Mouse (Mus musculus) spleen, adult 2 months (tissue): Measurements from ENCODE around the gene Gm17545. TPM values are rescaled to one million over a fixed set of nuclear protein-coding genes. Genes with fewer than 3 reads are reported as not detected.

Experiments used
- DNase-seq, 2 experiments: peaks; one replicate each; pipeline versions ENCODE4 v3.0.0 to v3.0.0-alpha.2; 2012 to 2021; ENCODE audit warnings: low spot score in 2 of 2, low read depth in 1 of 2
- H3K27ac ChIP-seq: fragments of 200-500 bp; 2 replicates; pipeline ENCODE4 v1.5.1; 2012; ENCODE audit warnings: low read length, inconsistent platforms; ENCODE audit not compliant: insufficient read depth
- H3K27me3 ChIP-seq: fragments of 200-500 bp; 2 replicates; pipeline ENCODE4 v1.6.1; 2012; ENCODE audit warnings: mild to moderate bottlenecking, moderate library complexity, low read length, inconsistent platforms; ENCODE audit not compliant: control insufficient read depth, insufficient read depth
- H3K36me3 ChIP-seq: fragments of 200-500 bp; 2 replicates; pipeline ENCODE4 v1.6.1; 2012; ENCODE audit warnings: mild to moderate bottlenecking, low read length, inconsistent platforms; ENCODE audit not compliant: control insufficient read depth, insufficient read depth
- H3K4me1 ChIP-seq: fragments of 200-500 bp; 2 replicates; pipeline ENCODE4 v1.6.1; 2011; ENCODE audit warnings: inconsistent platforms; ENCODE audit not compliant: control insufficient read depth, insufficient read depth, insufficient read length
- H3K4me3 ChIP-seq: fragments of 200-500 bp; 2 replicates; pipeline ENCODE4 v1.5.1; 2011; ENCODE audit warnings: mild to moderate bottlenecking, inconsistent platforms; ENCODE audit not compliant: insufficient read depth, insufficient read length; ENCODE audit errors: extremely low read depth
- CTCF ChIP-seq: fragments of 200-500 bp; IDR thresholded peaks from 2 replicates; pipeline ENCODE4 v1.5.1; 2011; ENCODE audit warnings: mild to moderate bottlenecking, inconsistent platforms; ENCODE audit not compliant: insufficient read depth, insufficient read length, insufficient replicate concordance; ENCODE audit errors: extremely low read depth
- POLR2A ChIP-seq: fragments of 200-500 bp; IDR thresholded peaks from 2 replicates; pipeline ENCODE4 v1.6.1; 2011; ENCODE audit warnings: low read depth, low read length, inconsistent platforms
- WGBS: fragments of 180-500 bp; shearing (Covaris S2); methylation state at CpG from one replicate; pipeline ENCODE4 v1.1.7; 2018; 5-methylcytosine and 5-hydroxymethylcytosine counted together
- polyA plus RNA-seq: library from polyadenylated mRNA; depleted of rRNA; stranded (reverse); fragments of >200 nt; gene quantifications from 2 replicates; pipeline ENCODE4 v1.2.3, GENCODE M21; 2012

Gm17545 gene
- polyA plus RNA-seq, 1 experiment: not detected

DNA sequence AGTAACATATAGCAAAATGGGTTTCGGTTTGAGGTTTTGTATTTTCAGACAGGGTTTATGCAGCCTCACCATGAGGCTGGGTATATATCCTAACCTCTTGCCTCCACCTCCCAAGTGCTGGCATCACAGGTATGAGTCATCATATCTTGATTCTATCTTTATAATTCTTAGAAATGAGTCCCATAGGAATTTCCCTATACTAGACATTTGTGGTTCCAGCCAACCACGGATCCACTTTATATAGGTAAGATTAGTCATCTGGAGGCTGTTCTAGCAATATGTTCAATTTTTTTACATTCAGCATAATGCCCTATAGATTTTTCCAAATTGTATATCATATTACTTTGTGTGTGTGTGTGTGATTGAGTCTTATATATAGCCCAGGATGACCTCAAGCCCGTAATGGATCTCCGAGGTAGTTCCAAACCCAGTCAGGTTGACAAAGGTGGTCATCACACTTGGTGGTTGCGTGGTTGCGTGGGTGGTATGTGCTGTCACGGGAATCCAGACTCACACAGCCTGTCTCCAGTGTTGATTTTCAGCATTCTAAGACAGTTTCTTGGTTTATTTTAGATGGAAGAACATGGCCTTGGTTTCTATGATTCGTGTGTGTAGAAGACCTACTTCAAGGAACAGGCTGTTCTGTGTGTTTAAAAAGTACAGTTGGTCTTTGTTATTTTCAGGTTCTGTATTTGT lies 29.9 kb downstream of the Gm17545 start:
- DNase-seq: no peak
- H3K27me3 ChIP-seq: no peaks in the 10 kb centered on the region
- no peak overlapping the region for H3K27ac ChIP-seq
- H3K4me3 ChIP-seq: no peak overlapping the region
- H3K36me3 ChIP-seq: no peaks in the 10 kb centered on the region
- no peak for TF ChIP-seq CTCF
- no peak for TF ChIP-seq POLR2A
- H3K4me1 ChIP-seq: no peaks in the 10 kb centered on the region
- whole genome bisulfite sequencing: 88% methylated on average over 8 of the region's 8 CpGs

- Histone ChIP-seq H3K27ac (no peak overlapping the region), H3K36me3 (no peaks in the 10 kb centered on the region), H3K27me3 (no peaks in the 10 kb centered on the region), H3K4me3 (no peak overlapping the region), H3K4me1 (no peaks in the 10 kb centered on the region)
- TF ChIP-seq POLR2A (no peak), CTCF (no peak)
- WGBS: 84% methylated on average over 12 of the region's 12 CpGs
- no peak for DNase-seq
Observed at GRCm38 (mm10) chr9:22484562-22485308, 30.6 kb downstream of the Gm17545 start.

DNA sequence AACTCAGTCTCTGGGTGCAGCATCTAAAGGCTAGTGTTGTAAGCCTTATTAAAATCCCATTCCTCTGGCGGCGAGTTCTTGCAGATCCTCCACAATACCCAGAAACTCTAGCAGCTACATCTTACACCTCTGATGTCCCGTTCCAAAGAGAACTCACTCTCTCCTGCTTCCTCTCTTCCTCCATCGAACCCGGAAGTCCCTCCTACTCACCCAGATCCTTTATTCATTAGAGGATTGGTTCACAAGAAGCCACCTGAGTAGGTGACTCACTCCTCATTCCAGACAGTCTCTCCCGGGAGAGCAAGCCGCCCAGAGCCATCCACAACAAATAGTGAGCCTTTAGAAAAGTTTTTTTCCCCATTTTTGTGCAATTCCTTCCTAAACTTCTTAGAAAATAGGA lies 32.1 kb downstream of the Gm17545 start:
- no peak for DNase-seq
- no peak overlapping the region for H3K27ac ChIP-seq
- no peak overlapping the region for H3K4me3 ChIP-seq
- 90% methylated on average over 7 of the region's 7 CpGs for WGBS
- H3K27me3 ChIP-seq: no peaks in the 10 kb centered on the region
- no peaks in the 10 kb centered on the region for H3K36me3 ChIP-seq
- no peaks in the 10 kb centered on the region for H3K4me1 ChIP-seq
- no peak for TF ChIP-seq POLR2A
- TF ChIP-seq CTCF: no peak

GRCm38 (mm10) chr9:22488963-22489362 lies 34.9 kb downstream of the Gm17545 start:
- no peak for DNase-seq
- Histone ChIP-seq H3K36me3 (no peaks in the 10 kb centered on the region), H3K27ac (no peak overlapping the region), H3K4me3 (no peak overlapping the region), H3K27me3 (no peaks in the 10 kb centered on the region), H3K4me1 (no peaks in the 10 kb centered on the region)
- WGBS: 91% methylated on average over 9 of the region's 9 CpGs
- no peak for TF ChIP-seq CTCF
- TF ChIP-seq POLR2A: no peak

- Histone ChIP-seq H3K4me1 (no peaks in the 10 kb centered on the region), H3K4me3 (no peak overlapping the region), H3K27me3 (no peaks in the 10 kb centered on the region), H3K36me3 (no peaks in the 10 kb centered on the region; the same call in 1 of the 2 replicates), H3K27ac (no peak overlapping the region)
- 86% methylated on average over 9 of the region's 9 CpGs for WGBS
- TF ChIP-seq POLR2A: no peak
- TF ChIP-seq CTCF: no peak
- no peak for DNase-seq
Observed at GRCm38 (mm10) chr9:22494203-22494807, 40.2 kb downstream of the Gm17545 start.

DNA sequence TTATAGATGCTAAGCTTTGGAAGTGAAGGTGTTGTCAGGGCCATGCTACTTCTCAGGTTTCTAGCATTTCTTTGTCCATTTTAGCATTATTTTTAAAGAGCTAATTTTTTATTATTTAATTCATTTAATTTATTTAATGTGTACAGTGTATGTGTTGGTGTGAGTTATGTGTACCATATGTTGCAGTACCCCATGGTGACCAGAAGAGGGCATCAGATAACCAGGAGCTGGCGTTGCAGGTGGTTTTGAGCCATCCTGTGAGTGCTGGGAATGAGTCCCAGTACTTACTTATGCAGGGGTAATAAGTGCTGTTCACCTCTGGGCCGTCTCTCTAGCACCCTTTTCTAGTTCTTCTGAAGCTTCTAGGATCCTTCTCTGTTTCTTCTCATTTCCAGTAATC lies 41.0 kb downstream of the Gm17545 start:
- TF ChIP-seq POLR2A: no peak
- TF ChIP-seq CTCF: no peak
- Histone ChIP-seq H3K36me3 (no peaks in the 10 kb centered on the region; the same call in 1 of the 2 replicates), H3K4me3 (no peak overlapping the region), H3K27ac (no peak overlapping the region), H3K4me1 (no peaks in the 10 kb centered on the region), H3K27me3 (no peaks in the 10 kb centered on the region)
- DNase-seq: no peak
- WGBS: 86% methylated on average over 2 of the region's 2 CpGs
